Comparison of ENCODE assay signal across 8 mouse cellular contexts in genomic region chr5:37769031-37769430, GRCm38 (mm10). TPM values are rescaled to one million over a fixed set of nuclear protein-coding genes. Genes with fewer than 3 reads are reported as not detected.
A peak's percentile ranks its signal among the peaks of the same experiment; 100 is the strongest.
DNase-seq lines count a peak whose midpoint lies in the region; ATAC-seq and TF ChIP-seq lines count a peak whose summit lies in the region.

No protein-coding gene starts in this region.

- TF ChIP-seq CTCF in gastrocnemius, adult 2 months (IDR thresholded peaks at IDR 0.05): no peak

- H3K4me2 ChIP-seq in limb, embryonic 12.5 days: 0 out of 2 replicates have a peak overlapping the region, but pooled peaks have one; percentile 0

- peak; percentile 17 for DNase-seq in adrenal gland, postnatal 10 days
- DNase-seq in adrenal gland, adult 8-10 months: no peak
- DNase-seq in embryonic facial prominence, embryonic 10.5 days (ENCODE audit: low spot score): no peak
- peak; percentile 34 for DNase-seq in kidney, postnatal 14 days
- no peak for DNase-seq in gastrocnemius, adult 2 months
- DNase-seq in urinary bladder, postnatal 14 days (ENCODE audit: low spot score): no peak
- DNase-seq in thymus, postnatal 14 days: no peak

- H3K9ac ChIP-seq in limb, embryonic 12.5 days (replicated peaks): 0 out of 2 replicates have a peak overlapping the region, but pooled peaks have one; percentile 27

- H3K4me1 ChIP-seq in embryonic facial prominence, embryonic 10.5 days: peaks cover 42% of the 10 kb centered on the region
- H3K4me1 ChIP-seq in limb, embryonic 12.5 days (replicated peaks): peaks cover 9% of the 10 kb centered on the region; the same call in 1 of the 2 replicates

- no peaks in the 10 kb centered on the region for H3K36me3 ChIP-seq in embryonic facial prominence, embryonic 10.5 days (replicated peaks)
- H3K36me3 ChIP-seq in limb, embryonic 12.5 days: no peaks in the 10 kb centered on the region

- H3K27me3 ChIP-seq in embryonic facial prominence, embryonic 10.5 days (replicated peaks; ENCODE audit: low read depth, poor library complexity, severe bottlenecking): no peaks in the 10 kb centered on the region
- H3K27me3 ChIP-seq in limb, embryonic 12.5 days: no peaks in the 10 kb centered on the region

- H3K9me3 ChIP-seq in embryonic facial prominence, embryonic 10.5 days: 0 out of 2 replicates have a peak, but pooled peaks cover 3% of the 10 kb centered on the region
- no peaks in the 10 kb centered on the region; the same call in 1 of the 2 replicates for H3K9me3 ChIP-seq in limb, embryonic 12.5 days

- no peak for ATAC-seq in limb, embryonic 12.5 days (ENCODE audit: insufficient number of reproducible peaks, insufficient read depth, low FRiP score, low TSS enrichment, low read depth)

- H3K27ac ChIP-seq in embryonic facial prominence, embryonic 10.5 days (replicated peaks): peak overlapping the region; percentile 35; the same call in 1 of the 2 replicates
- H3K27ac ChIP-seq in limb, embryonic 12.5 days: peak overlapping the region; percentile 41
- no peak overlapping the region for H3K27ac ChIP-seq in gastrocnemius, adult 2 months

- intact Hi-C loops in gastrocnemius, adult 2 months (cut with DNase I): no loop called here

- WGBS in embryonic facial prominence, embryonic 10.5 days: 13% methylated on average over 5 of the region's 5 CpGs
- WGBS in limb, embryonic 12.5 days: 13% methylated on average over 5 of the region's 5 CpGs

- no peak overlapping the region for H3K4me3 ChIP-seq in embryonic facial prominence, embryonic 10.5 days
- no peak overlapping the region for H3K4me3 ChIP-seq in limb, embryonic 12.5 days (replicated peaks)
- H3K4me3 ChIP-seq in gastrocnemius, adult 2 months: no peak overlapping the region

RNA-seq across cellular contexts. Expression of gene Cytl1, which starts 33.7 kb away (rescaled TPM):
- total RNA-seq in adrenal gland, postnatal 10 days (2021): 1 to 10 TPM; 1.2 to 3.3 TPM
- total RNA-seq in adrenal gland, adult 8-10 months (2022): 1 to 10 TPM; 1.3 to 2.6 (median 2.6) TPM
- polyA plus RNA-seq in embryonic facial prominence, embryonic 10.5 days (2016; fragmentation: Nextera tagmentation; extraction: Ambion mirVana): 0.41 TPM in 2 replicates
- polyA plus RNA-seq in limb, embryonic 12.5 days (2016; fragmentation: Nextera tagmentation; extraction: Ambion mirVana): 7.9 and 14.6 TPM in 2 replicates
- total RNA-seq in gastrocnemius, adult 2 months (2021): 1 to 10 TPM; 3.0 to 3.9 TPM

RNA-seq across cellular contexts. Expression of gene Stk32b, which starts 52.1 kb away (rescaled TPM):
- 1 to 10 TPM in 1 of 2 experiments, under 1 TPM in 1; 0.54 to 1.2 TPM for total RNA-seq in adrenal gland, postnatal 10 days (2021)
- total RNA-seq in adrenal gland, adult 8-10 months (2022): 1 to 10 TPM in 1 of 4 experiments, under 1 TPM in 3; 0.41 to 1.4 (median 0.84) TPM
- 0.57 and 0.62 TPM in 2 replicates for polyA plus RNA-seq in embryonic facial prominence, embryonic 10.5 days (2016; fragmentation: Nextera tagmentation; extraction: Ambion mirVana)
- polyA plus RNA-seq in limb, embryonic 12.5 days (2016; fragmentation: Nextera tagmentation; extraction: Ambion mirVana): 1.2 and 1.7 TPM in 2 replicates
- total RNA-seq in gastrocnemius, adult 2 months (2021): under 1 TPM in 1 of 2 experiments, not detected in 1; 0.20 TPM

RNA-seq across cellular contexts. Expression of gene Msx1, which starts 55.4 kb away (rescaled TPM):
- total RNA-seq in adrenal gland, postnatal 10 days (2021): 1 to 10 TPM; 1.9 to 2.5 TPM
- 1 to 10 TPM; 1.2 to 3.7 (median 2.3) TPM for total RNA-seq in adrenal gland, adult 8-10 months (2022)
- 333 and 362 TPM in 2 replicates for polyA plus RNA-seq in embryonic facial prominence, embryonic 10.5 days (2016; fragmentation: Nextera tagmentation; extraction: Ambion mirVana)
- 462 and 487 TPM in 2 replicates for polyA plus RNA-seq in limb, embryonic 12.5 days (2016; fragmentation: Nextera tagmentation; extraction: Ambion mirVana)
- total RNA-seq in gastrocnemius, adult 2 months (2021): 1 to 10 TPM; 1.7 to 2.2 TPM

Comparison
In these comparisons a context has a peak if more than half of its experiments do, and no peak if none do; other contexts are left out.
1. DNase-seq: peak in adrenal gland, postnatal 10 days (single experiment) and kidney, postnatal 14 days (single experiment); none in adrenal gland, adult 8-10 months (single experiment), embryonic facial prominence, embryonic 10.5 days (single experiment), gastrocnemius, adult 2 months (single experiment), urinary bladder, postnatal 14 days (single experiment) and thymus, postnatal 14 days (single experiment).